Mouse (Mus musculus): ENCODE results near the gene Mdga2.

The Mdga2 gene

GRCm38 (mm10) chr12:67222221-67223025 is at the start of gene Mdga2:
Mdga2 (minus strand) TSS chr12:67222549.
- peak; percentile 75 for DNase-seq (ENCODE audit: inconsistent ontology term)

GRCm38 (mm10) chr12:67267409-67267808 is 45.1 kb upstream of the Mdga2 start:
- DNase-seq (ENCODE audit: inconsistent ontology term): peak; percentile 19

GRCm38 (mm10) chr12:67223530-67223929 is 1.2 kb upstream of the Mdga2 start:
- no peak for DNase-seq (ENCODE audit: inconsistent ontology term)

GRCm38 (mm10) chr12:67221329-67222220 is 774 bp downstream of the Mdga2 start:
- peak; percentile 80 for DNase-seq (ENCODE audit: inconsistent ontology term)

- DNase-seq (ENCODE audit: inconsistent ontology term): no peak
Measured at GRCm38 (mm10) chr12:67220641-67221231, 1.6 kb downstream of the Mdga2 start.

- peak; percentile 84 for DNase-seq (ENCODE audit: inconsistent ontology term)
Measured at GRCm38 (mm10) chr12:67220041-67220440, 2.3 kb downstream of the Mdga2 start.

- no peak for DNase-seq (ENCODE audit: inconsistent ontology term)
Measured at GRCm38 (mm10) chr12:67219564-67219963, 2.8 kb downstream of the Mdga2 start.

GRCm38 (mm10) chr12:67212801-67213200 is 9.5 kb downstream of the Mdga2 start:
- DNase-seq (ENCODE audit: inconsistent ontology term): peak; percentile 15

GRCm38 (mm10) chr12:67178155-67178554 is 44.2 kb downstream of the Mdga2 start:
- DNase-seq (ENCODE audit: inconsistent ontology term): peak; percentile 26

GRCm38 (mm10) chr12:67156569-67157237 is 65.6 kb downstream of the Mdga2 start:
- DNase-seq (ENCODE audit: inconsistent ontology term): no peak

GRCm38 (mm10) chr12:67153077-67153476 is 69.3 kb downstream of the Mdga2 start:
- no peak for DNase-seq (ENCODE audit: inconsistent ontology term)

GRCm38 (mm10) chr12:67141605-67142004 is 80.7 kb downstream of the Mdga2 start:
- no peak for DNase-seq (ENCODE audit: inconsistent ontology term)

- DNase-seq (ENCODE audit: inconsistent ontology term): no peak
Measured at GRCm38 (mm10) chr12:67140131-67140530, 82.2 kb downstream of the Mdga2 start.

GRCm38 (mm10) chr12:67127457-67127856 is 94.9 kb downstream of the Mdga2 start:
- DNase-seq (ENCODE audit: inconsistent ontology term): no peak

GRCm38 (mm10) chr12:67123874-67124273 is 98.5 kb downstream of the Mdga2 start:
- no peak for DNase-seq (ENCODE audit: inconsistent ontology term)

- DNase-seq (ENCODE audit: inconsistent ontology term): no peak
Measured at GRCm38 (mm10) chr12:67118652-67119515, 103.5 kb downstream of the Mdga2 start.

GRCm38 (mm10) chr12:67104171-67104570 is 118.2 kb downstream of the Mdga2 start:
- DNase-seq (ENCODE audit: inconsistent ontology term): peak; percentile 32

- no peak for DNase-seq (ENCODE audit: inconsistent ontology term)
Measured at GRCm38 (mm10) chr12:67094414-67094813, 127.9 kb downstream of the Mdga2 start.

- peak; percentile 72 for DNase-seq (ENCODE audit: inconsistent ontology term)
Measured at GRCm38 (mm10) chr12:67090420-67090965, 131.9 kb downstream of the Mdga2 start.
